Mouse (Mus musculus) G1E (cell line): ENCODE results near the gene Krtap11-1.

Experiments used
- CTCF ChIP-seq: IDR thresholded peaks from 2 replicates; pipeline ENCODE4 v1.5.1; 2012; ENCODE audit warnings: low read depth, low read length, inconsistent platforms, mixed read lengths
- GATA1 ChIP-seq: IDR thresholded peaks from 2 replicates; pipeline ENCODE4 v1.6.1; 2012; ENCODE audit warnings: borderline replicate concordance, low read length, inconsistent platforms, mixed read lengths

DNA sequence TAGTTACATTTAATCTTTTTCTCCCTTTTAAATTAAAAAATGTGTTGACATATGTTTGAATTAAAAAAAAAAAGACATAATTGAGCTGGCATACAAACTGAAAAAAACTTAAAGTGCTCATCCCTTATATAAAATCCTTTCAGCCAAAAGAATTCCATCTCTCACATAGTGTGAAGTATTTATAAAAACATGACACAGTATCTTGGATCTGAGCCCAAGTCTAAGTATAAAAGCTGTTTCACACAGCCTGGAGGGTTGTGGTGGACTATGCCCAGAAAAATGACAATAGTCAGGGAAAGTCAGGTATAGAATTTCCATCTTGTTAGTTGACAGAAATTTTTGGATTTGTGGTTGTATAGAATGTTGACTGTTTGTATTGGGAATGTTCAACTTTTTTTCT is 20.7 kb downstream of the Krtap11-1 start:
- TF ChIP-seq CTCF (no peak), GATA1 (no peak)
